Mouse (Mus musculus) myocyte (in vitro differentiated cells): Measurements from ENCODE around the gene Atxn2. TPM values are rescaled to one million over a fixed set of nuclear protein-coding genes. Genes with fewer than 3 reads are reported as not detected.

Experiments
- H3K27me3 ChIP-seq: one replicate; pipeline ENCODE4 v1.6.1; 2011; ENCODE audit not compliant: control insufficient read depth, insufficient read depth, insufficient read length
- H3K36me3 ChIP-seq: one replicate; pipeline ENCODE4 v1.6.1; 2011; ENCODE audit not compliant: control insufficient read depth, insufficient read depth
- H3K4me2 ChIP-seq: one replicate; pipeline ENCODE4 v1.6.1; 2011; ENCODE audit warnings: low read depth, control low read depth
- H3K4me3 ChIP-seq: one replicate; pipeline ENCODE4 v1.5.1; 2011; ENCODE audit warnings: mild to moderate bottlenecking, control low read depth, moderate library complexity
- H3K79me2 ChIP-seq: one replicate; pipeline ENCODE4 v1.6.1; 2011; ENCODE audit not compliant: control insufficient read depth, insufficient read depth
- H3ac ChIP-seq: one replicate; pipeline ENCODE4 v1.6.1; 2011; ENCODE audit not compliant: control insufficient read depth, insufficient read length
- E2F4 ChIP-seq: IDR thresholded peaks from one replicate; pipeline ENCODE4 v1.6.1; 2011; ENCODE audit warnings: mild to moderate bottlenecking, control low read depth, moderate library complexity; ENCODE audit not compliant: insufficient read depth
- MAX ChIP-seq: IDR thresholded peaks from one replicate; pipeline ENCODE4 v1.6.1; 2011; ENCODE audit warnings: low read depth, mild to moderate bottlenecking, control low read depth
- MYOD1 ChIP-seq, 3 experiments: IDR thresholded peaks; one replicate each; pipeline ENCODE4 v1.6.1; 2011; ENCODE audit warnings: control low read depth in 2 of 3, low read depth in 2 of 3, mild to moderate bottlenecking in 2 of 3, moderate library complexity in 1 of 3; ENCODE audit not compliant: insufficient read length in 2 of 3, control insufficient read depth in 1 of 3
- MYOG ChIP-seq, 3 experiments: IDR thresholded peaks; one replicate each; pipeline ENCODE4 v1.6.1; 2011; ENCODE audit warnings: control low read depth in 2 of 3, low read depth in 2 of 3, mild to moderate bottlenecking in 2 of 3; ENCODE audit not compliant: insufficient read length in 2 of 3, control insufficient read depth in 1 of 3, insufficient read depth in 1 of 3
- POLR2A ChIP-seq: IDR thresholded peaks from one replicate; pipeline ENCODE4 v1.6.1; 2011; ENCODE audit warnings: low read depth, mild to moderate bottlenecking, control low read depth, moderate library complexity; ENCODE audit not compliant: insufficient read length
- POLR2AphosphoS2 ChIP-seq: IDR thresholded peaks from one replicate; pipeline ENCODE4 v1.6.1; 2011; ENCODE audit warnings: low read depth, control low read depth; ENCODE audit not compliant: insufficient read length
- REST ChIP-seq: IDR thresholded peaks from one replicate; pipeline ENCODE4 v1.6.1; 2011; ENCODE audit warnings: mild to moderate bottlenecking, control low read depth, moderate library complexity; ENCODE audit not compliant: insufficient read depth, insufficient read length
- SRF ChIP-seq: IDR thresholded peaks from one replicate; pipeline ENCODE4 v1.6.1; 2011; ENCODE audit warnings: low read depth; ENCODE audit not compliant: control insufficient read depth, insufficient read length
- TCF12 ChIP-seq: IDR thresholded peaks from one replicate; pipeline ENCODE4 v1.6.1; 2011; ENCODE audit warnings: mild to moderate bottlenecking, control low read depth; ENCODE audit not compliant: poor library complexity, insufficient read depth, severe bottlenecking
- TCF3 ChIP-seq: IDR thresholded peaks from one replicate; pipeline ENCODE4 v1.6.1; 2011; ENCODE audit warnings: low read depth, control low read depth; ENCODE audit not compliant: insufficient read length
- USF1 ChIP-seq: IDR thresholded peaks from one replicate; pipeline ENCODE4 v1.6.1; 2011; ENCODE audit warnings: low read depth, mild to moderate bottlenecking, control low read depth, moderate library complexity
- polyA plus RNA-seq: library from polyadenylated mRNA; unstranded; fragments of >200 nt; fragmentation: generic; extraction: Trizol; gene quantifications from one replicate; pipeline ENCODE4 v1.2.1, GENCODE M21; 2012; ENCODE audit warnings: missing spikeins

The Atxn2 gene
- polyA plus RNA-seq, 1 experiment = 95.3 TPM

- H3K4me3 ChIP-seq = no peak overlapping the region
- no peak overlapping the region for H3ac ChIP-seq
- H3K4me2 ChIP-seq = peak overlapping the region; percentile 70
- H3K79me2 ChIP-seq = no peaks in the 10 kb centered on the region
- H3K36me3 ChIP-seq = no peaks in the 10 kb centered on the region
- TF ChIP-seq TCF12 (no peak), USF1 (peak; percentile 82)
- H3K27me3 ChIP-seq = no peaks in the 10 kb centered on the region
These were observed 6.5 kb upstream of the Atxn2 start for GRCm38 (mm10) chr5:121704512-121705248.

- Histone ChIP-seq H3K36me3 (no peaks in the 10 kb centered on the region), H3K4me2 (peak overlapping the region; percentile 89), H3K27me3 (no peaks in the 10 kb centered on the region), H3K4me3 (peak overlapping the region; percentile 86), H3K79me2 (peaks cover 25% of the 10 kb centered on the region), H3ac (peak overlapping the region; percentile 94)
- no peak for TF ChIP-seq TCF3
- TF ChIP-seq SRF = no peak
- no peak for TF ChIP-seq REST
These were observed 735 bp upstream of the Atxn2 start for GRCm38 (mm10) chr5:121710402-121710801.

GRCm38 (mm10) chr5:121710851-121711173, 325 bp upstream of the Atxn2 start:
- TF ChIP-seq MYOG (IDR thresholded peaks at IDR 0.05; ENCODE audit: control insufficient read depth in 1 of 3, insufficient read depth in 1 of 3, insufficient read length in 2 of 3, low read depth in 2 of 3) (peak in 2 of 3 experiments; percentile 19 to 30), TCF3 (no peak), MYOD1 (IDR thresholded peaks at IDR 0.05; ENCODE audit: control insufficient read depth in 1 of 3, insufficient read length in 2 of 3, low read depth in 2 of 3) (peak in 2 of 3 experiments; percentile 41 to 44)
- Histone ChIP-seq H3K79me2 (peaks cover 29% of the 10 kb centered on the region), H3ac (peak overlapping the region; percentile 94), H3K27me3 (no peaks in the 10 kb centered on the region), H3K4me3 (peak overlapping the region; percentile 86), H3K36me3 (no peaks in the 10 kb centered on the region), H3K4me2 (peak overlapping the region; percentile 89)

GRCm38 (mm10) chr5:121711928-121712231, 743 bp downstream of the Atxn2 start:
- Histone ChIP-seq H3ac (peak overlapping the region; percentile 94), H3K4me2 (no peak overlapping the region), H3K36me3 (no peaks in the 10 kb centered on the region), H3K27me3 (no peaks in the 10 kb centered on the region), H3K79me2 (peaks cover 40% of the 10 kb centered on the region), H3K4me3 (peak overlapping the region; percentile 86)
- no peak for TF ChIP-seq TCF12
- no peak for TF ChIP-seq POLR2A
- no peak for TF ChIP-seq MAX
- TF ChIP-seq TCF3 = no peak
- no peak for TF ChIP-seq USF1
- TF ChIP-seq MYOG (IDR thresholded peaks at IDR 0.05; ENCODE audit: control insufficient read depth in 1 of 3, insufficient read depth in 1 of 3, insufficient read length in 2 of 3, low read depth in 2 of 3) = no peak

GRCm38 (mm10) chr5:121712232-121712933, 1.2 kb downstream of the Atxn2 start:
- TF ChIP-seq MYOG (IDR thresholded peaks at IDR 0.05; ENCODE audit: control insufficient read depth in 1 of 3, insufficient read depth in 1 of 3, insufficient read length in 2 of 3, low read depth in 2 of 3) (peak in 1 of 3 experiments; percentile 7), MAX (no peak), POLR2A (peak; percentile 20)
- Histone ChIP-seq H3K79me2 (peaks cover 45% of the 10 kb centered on the region), H3K4me3 (peak overlapping the region; percentile 86), H3K27me3 (no peaks in the 10 kb centered on the region), H3K4me2 (no peak overlapping the region), H3ac (peak overlapping the region; percentile 94), H3K36me3 (no peaks in the 10 kb centered on the region)

- H3K4me2 ChIP-seq = peak overlapping the region; percentile 87
- TF ChIP-seq MYOD1 (IDR thresholded peaks at IDR 0.05; ENCODE audit: control insufficient read depth in 1 of 3, insufficient read length in 2 of 3, low read depth in 2 of 3) (peak in 1 of 3 experiments; percentile 12), MAX (no peak), TCF12 (no peak), POLR2AphosphoS2 (no peak), POLR2A (peak; percentile 48), E2F4 (no peak), USF1 (no peak)
- no peaks in the 10 kb centered on the region for H3K27me3 ChIP-seq
- peak overlapping the region; percentile 94 for H3ac ChIP-seq
- peak overlapping the region; percentile 86 for H3K4me3 ChIP-seq
- no peaks in the 10 kb centered on the region for H3K36me3 ChIP-seq
- peaks cover 51% of the 10 kb centered on the region for H3K79me2 ChIP-seq
These were observed 1.9 kb downstream of the Atxn2 start for GRCm38 (mm10) chr5:121712934-121713538.
